Mouse (Mus musculus): ENCODE measurements at regions not wholly inside any gene's neighbourhood (a gene's known extent, or its start where the extent isn't known, plus 50 kb on each side); places are given as distances from the start of the nearest gene placed in this dataset.

DNA sequence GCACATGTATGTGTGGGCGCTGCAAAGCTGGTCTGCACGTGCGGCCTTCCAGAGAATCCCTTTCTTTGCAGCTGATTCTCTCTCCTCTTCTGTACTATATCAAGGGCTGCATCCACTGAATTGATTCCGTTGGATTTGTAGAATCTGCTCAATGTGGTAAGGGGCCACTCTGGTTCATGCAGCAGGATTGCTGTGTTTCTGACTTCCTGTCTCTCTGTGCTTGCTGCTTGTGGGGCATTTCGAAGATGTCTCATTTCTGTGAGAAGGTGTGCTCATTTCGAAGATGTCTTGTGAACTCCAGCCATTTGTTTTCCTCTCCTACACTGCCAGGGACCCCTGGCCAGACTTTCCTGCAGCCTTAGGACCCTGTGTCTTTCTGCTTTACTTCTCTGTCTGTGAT is 1215.9 kb upstream of the A1bg start:
- Histone ChIP-seq H3K79me2 (ENCODE audit: control insufficient read depth, insufficient read depth, low read length, poor library complexity) (peaks cover 38% of the 10 kb centered on the region), H3K9ac (ENCODE audit: control insufficient read depth, low read depth, low read length, poor library complexity, severe bottlenecking) (no peak overlapping the region), H3K27me3 (ENCODE audit: control insufficient read depth in 1 of 2, insufficient read depth in 2 of 2, low read length in 2 of 2) (no peaks in the 10 kb centered on the region), H3K4me1 (ENCODE audit: control insufficient read depth in 1 of 2, insufficient read depth in 2 of 2, low read length in 2 of 2) (no peaks in the 10 kb centered on the region), H3K9me3 (replicated peaks; ENCODE audit: insufficient read depth, low read length) (no peaks in the 10 kb centered on the region), H3K27ac (ENCODE audit: control insufficient read depth, low read depth, low read length) (no peak overlapping the region), H3K4me3 (ENCODE audit: control insufficient read depth in 1 of 2, insufficient read depth in 1 of 2, low read depth in 2 of 2, low read length in 2 of 2) (no peak overlapping the region), H3K36me3 (ENCODE audit: control insufficient read depth in 1 of 2, insufficient read depth in 2 of 2, low read length in 2 of 2) (peaks cover 0 to 16% of the 10 kb centered on the region in 2 experiments; a peak in 2 of 4 replicates)
- TF ChIP-seq GATA1 (IDR thresholded peaks at IDR 0.05; ENCODE audit: low read depth, low read length), result no peak
- no peak for TF ChIP-seq EP300 (IDR thresholded peaks at IDR 0.05; ENCODE audit: low read depth in 1 of 2, low read length in 2 of 2)
- no peak for DNase-seq (ENCODE audit: low read depth, low spot score)

GRCm38 (mm10) chr15:62136932-62137594 is 1214.3 kb upstream of the A1bg start:
- Histone ChIP-seq H3K79me2 (ENCODE audit: control insufficient read depth, insufficient read depth, low read length, poor library complexity) (peaks cover 39% of the 10 kb centered on the region), H3K27ac (ENCODE audit: control insufficient read depth, low read depth, low read length) (no peak overlapping the region), H3K4me3 (ENCODE audit: control insufficient read depth in 1 of 2, insufficient read depth in 1 of 2, low read depth in 2 of 2, low read length in 2 of 2) (no peak overlapping the region), H3K4me1 (ENCODE audit: control insufficient read depth in 1 of 2, insufficient read depth in 2 of 2, low read length in 2 of 2) (no peaks in the 10 kb centered on the region), H3K36me3 (ENCODE audit: control insufficient read depth in 1 of 2, insufficient read depth in 2 of 2, low read length in 2 of 2) (peaks cover 0 to 18% of the 10 kb centered on the region in 2 experiments; a peak in 2 of 4 replicates), H3K27me3 (ENCODE audit: control insufficient read depth in 1 of 2, insufficient read depth in 2 of 2, low read length in 2 of 2) (no peaks in the 10 kb centered on the region), H3K9ac (ENCODE audit: control insufficient read depth, low read depth, low read length, poor library complexity, severe bottlenecking) (no peak overlapping the region), H3K9me3 (replicated peaks; ENCODE audit: insufficient read depth, low read length) (no peaks in the 10 kb centered on the region)
- DNase-seq (ENCODE audit: low read depth, low spot score), result no peak
- TF ChIP-seq CHD2 (IDR thresholded peaks at IDR 0.05; ENCODE audit: low read length), result no peak
- no peak for TF ChIP-seq ELF1 (IDR thresholded peaks at IDR 0.05; ENCODE audit: low read depth, low read length)
- TF ChIP-seq ZMIZ1 (IDR thresholded peaks at IDR 0.05; ENCODE audit: low read depth, low read length), result no peak
- TF ChIP-seq ZKSCAN1 (IDR thresholded peaks at IDR 0.05; ENCODE audit: low read depth, low read length), result no peak
- TF ChIP-seq GATA1 (IDR thresholded peaks at IDR 0.05; ENCODE audit: low read depth, low read length), result no peak
- TF ChIP-seq MAFK (IDR thresholded peaks at IDR 0.05; ENCODE audit: borderline replicate concordance, low read depth, low read length), result no peak
- TF ChIP-seq MEF2A (IDR thresholded peaks at IDR 0.05; ENCODE audit: extremely low read depth, insufficient replicate concordance, low read depth, low read length, poor library complexity, severe bottlenecking), result no peak
- TF ChIP-seq MXI1 (IDR thresholded peaks at IDR 0.05; ENCODE audit: low read depth, low read length), result no peak
- no peak for TF ChIP-seq POLR2AphosphoS5 (IDR thresholded peaks at IDR 0.05; ENCODE audit: borderline replicate concordance, low read depth, low read length)
- TF ChIP-seq SIN3A (IDR thresholded peaks at IDR 0.05; ENCODE audit: low read length), result no peak
- TF ChIP-seq MYB (IDR thresholded peaks at IDR 0.05; ENCODE audit: low read depth, low read length), result no peak
- no peak for TF ChIP-seq CTCF (IDR thresholded peaks at IDR 0.05 in 2 of 3, conservative IDR thresholded peaks at IDR 0.05 in 1 of 3; ENCODE audit: control insufficient read depth in 1 of 3, insufficient read depth in 1 of 3, low read depth in 2 of 3, low read length in 3 of 3, poor library complexity in 1 of 3, severe bottlenecking in 1 of 3)
- no peak for TF ChIP-seq EP300 (IDR thresholded peaks at IDR 0.05; ENCODE audit: low read depth in 1 of 2, low read length in 2 of 2)
- no peak for TF ChIP-seq UBTF (IDR thresholded peaks at IDR 0.05; ENCODE audit: borderline replicate concordance, insufficient read depth, low read depth, low read length)
- TF ChIP-seq POLR2AphosphoS2 (IDR thresholded peaks at IDR 0.05; ENCODE audit: low read length), result no peak
- no peak for TF ChIP-seq RAD21 (IDR thresholded peaks at IDR 0.05; ENCODE audit: low read depth, low read length)
- TF ChIP-seq NELFE (IDR thresholded peaks at IDR 0.05; ENCODE audit: low read depth, low read length), result no peak
